Mouse (Mus musculus) left cerebral cortex, postnatal 25 days (tissue): ENCODE results near the gene Xirp1. TPM values are rescaled to one million over a fixed set of nuclear protein-coding genes. Genes with fewer than 3 reads are reported as not detected.
"Not testable (repeated sequence)": the region's sequence is repeated elsewhere in the genome, so short reads cannot be mapped to it uniquely, and the experiment has no call there.

Source experiments
- DNase-seq, 2 experiments: peaks; one replicate each; pipeline ENCODE4 v3.0.0; 2022; ENCODE audit warnings: low spot score in 2 of 2, mixed read lengths in 1 of 2
- intact Hi-C: fragments of 180-260 bp; cut with DNase I; formaldehyde crosslinking; loops from one replicate; pipeline ENCODE4 v1.15.1; 2025
- total RNA-seq, 2 experiments: library from RNA; stranded (reverse); gene quantifications; 2 replicates each; pipeline ENCODE4 v1.2.3; 2021

Gene Xirp1
- total RNA-seq, 2 experiments from 2014 or later: 0.11 TPM

GRCm38 (mm10) chr9:120024171-120024570 lies 773 bp upstream of the Xirp1 start:
- intact Hi-C loops: no loop called here
- DNase-seq: peak in 1 of 2 experiments; percentile 58

- DNase-seq: no peak
- intact Hi-C loops: no loop called here
Measured at GRCm38 (mm10) chr9:120021164-120021563, 2.2 kb downstream of the Xirp1 start.

DNA sequence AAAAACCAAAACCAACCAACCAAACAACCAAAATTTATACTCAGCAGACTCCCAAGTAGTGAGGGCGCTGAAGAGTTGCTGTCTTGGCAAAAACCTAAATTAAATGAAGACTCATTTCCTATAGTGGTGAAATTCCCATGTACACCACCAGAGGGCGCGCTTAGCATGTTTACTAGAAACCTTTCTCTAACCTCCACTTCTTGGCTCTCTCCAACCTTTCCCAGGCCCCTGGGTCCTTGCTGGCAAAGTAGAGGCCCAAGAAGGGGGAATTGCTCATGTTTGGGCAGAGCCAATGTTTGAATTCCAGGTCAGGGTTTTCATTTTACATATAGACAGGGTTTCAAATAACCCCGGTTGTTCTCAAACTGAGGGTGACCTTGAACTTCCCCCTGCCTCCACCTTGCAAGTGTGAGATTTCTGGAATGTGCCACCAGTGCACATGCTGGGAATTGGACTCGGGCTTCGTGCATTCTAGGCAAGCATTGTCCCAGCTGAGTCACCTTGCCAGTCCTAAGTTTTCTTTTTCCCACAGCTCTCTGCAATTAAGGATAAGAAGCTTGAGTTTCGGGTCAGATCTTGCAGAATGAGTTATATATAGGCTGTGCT lies 3.0 kb downstream of the Xirp1 start:
- intact Hi-C loops: no loop called here
- peak; percentile 67 to 82 for DNase-seq

- no peak for DNase-seq
- intact Hi-C loops: no loop called here
Measured at GRCm38 (mm10) chr9:120016956-120017355, 6.4 kb downstream of the Xirp1 start.

DNA sequence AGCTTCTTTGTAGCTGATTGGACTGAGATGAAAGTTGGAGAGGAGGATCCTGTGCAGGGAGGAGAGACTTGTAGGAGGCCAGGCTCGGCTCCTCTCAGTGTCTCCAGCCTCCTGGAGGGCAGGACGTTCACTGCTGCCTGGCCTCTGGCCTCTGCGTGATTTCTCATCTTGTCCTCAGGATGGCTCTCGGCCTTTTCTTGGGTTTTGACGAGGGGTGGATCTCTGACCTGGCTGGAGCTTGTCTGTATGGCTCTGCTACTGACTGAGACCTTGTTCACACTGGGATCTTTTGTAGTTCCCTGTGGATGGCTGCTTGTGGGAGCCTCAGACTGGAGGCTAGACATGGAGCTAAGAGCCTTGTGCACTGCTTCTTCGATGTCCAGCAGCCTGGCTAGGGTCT lies 8.6 kb downstream of the Xirp1 start:
- no peak for DNase-seq
- intact Hi-C loops: no loop called here

DNA sequence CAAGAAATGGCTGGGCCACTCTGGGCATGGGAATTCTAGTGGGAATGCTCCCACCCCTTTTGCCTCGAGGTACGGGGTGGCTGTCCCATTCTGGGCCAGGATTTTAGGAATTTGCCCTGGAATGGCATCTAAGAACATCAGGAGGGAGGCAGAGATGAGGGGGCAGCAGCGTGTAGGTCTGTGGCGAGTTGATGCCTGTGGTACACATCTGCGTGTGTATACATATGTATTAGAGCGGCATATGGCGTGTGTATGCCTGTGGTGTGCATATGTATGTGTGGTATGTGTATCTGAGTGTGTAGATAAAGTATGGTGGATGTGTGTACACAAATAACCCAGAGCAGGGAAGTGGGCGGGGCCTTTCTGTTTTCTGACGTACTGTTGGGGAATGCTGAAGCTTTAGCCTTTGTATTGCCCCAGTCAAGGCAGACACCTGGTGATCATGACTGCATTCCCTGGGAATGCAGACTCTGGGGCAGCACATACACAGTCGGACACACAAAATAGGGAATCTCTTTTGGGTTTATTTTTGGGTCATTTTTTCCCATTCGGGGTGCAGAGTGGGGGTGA lies 10.1 kb downstream of the Xirp1 start:
- intact Hi-C loops: no loop called here
- no peak for DNase-seq

DNA sequence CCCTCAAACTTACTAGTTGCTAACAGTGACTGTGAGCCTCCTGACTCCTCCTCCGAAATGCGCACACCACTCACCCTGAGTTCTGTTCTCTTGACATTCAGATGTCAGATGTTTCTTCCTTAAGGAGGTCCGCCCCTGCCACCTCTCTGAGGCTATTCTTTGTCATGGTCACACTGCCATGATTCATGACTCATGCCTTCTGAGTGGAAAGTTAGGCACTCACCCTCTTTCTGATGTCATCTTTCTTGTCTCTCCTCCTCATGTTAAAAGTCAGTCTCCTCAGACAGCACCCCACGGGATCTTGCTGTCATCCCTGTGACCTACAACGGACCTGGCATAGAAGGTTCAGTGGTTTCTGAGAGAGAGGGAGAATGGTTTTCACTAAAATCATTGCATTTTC lies 10.6 kb downstream of the Xirp1 start:
- intact Hi-C loops: no loop called here
- peak in 1 of 2 experiments; percentile 75 for DNase-seq

DNA sequence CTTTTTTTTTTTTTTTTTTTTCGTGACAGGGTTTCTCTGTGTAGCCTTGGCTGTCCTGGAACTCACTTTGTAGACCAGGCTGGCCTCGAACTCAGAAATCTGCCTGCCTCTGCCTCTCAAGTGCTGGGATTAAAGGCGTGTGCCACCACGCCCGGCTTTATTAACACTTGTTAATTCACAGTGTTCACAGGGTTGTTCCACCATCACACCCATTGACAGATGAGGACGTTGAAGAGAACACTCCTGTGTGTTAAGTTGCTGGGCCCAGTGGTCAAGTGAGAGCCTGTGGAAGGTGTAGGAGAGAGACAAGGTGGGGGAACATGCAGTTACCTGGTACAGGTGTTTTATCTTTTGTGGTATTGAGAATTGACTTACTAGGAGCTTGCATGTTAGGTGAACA lies 11.2 kb downstream of the Xirp1 start:
- intact Hi-C loops, DNase-seq: not testable (repeated sequence)

GRCm38 (mm10) chr9:120011533-120011932 lies 11.9 kb downstream of the Xirp1 start:
- intact Hi-C loops: loop anchor here (1.0 kb wide), 1 partner anchor 28 kb away; no protein-coding TSS in a partner anchor
- DNase-seq: peak; percentile 74 to 81

DNA sequence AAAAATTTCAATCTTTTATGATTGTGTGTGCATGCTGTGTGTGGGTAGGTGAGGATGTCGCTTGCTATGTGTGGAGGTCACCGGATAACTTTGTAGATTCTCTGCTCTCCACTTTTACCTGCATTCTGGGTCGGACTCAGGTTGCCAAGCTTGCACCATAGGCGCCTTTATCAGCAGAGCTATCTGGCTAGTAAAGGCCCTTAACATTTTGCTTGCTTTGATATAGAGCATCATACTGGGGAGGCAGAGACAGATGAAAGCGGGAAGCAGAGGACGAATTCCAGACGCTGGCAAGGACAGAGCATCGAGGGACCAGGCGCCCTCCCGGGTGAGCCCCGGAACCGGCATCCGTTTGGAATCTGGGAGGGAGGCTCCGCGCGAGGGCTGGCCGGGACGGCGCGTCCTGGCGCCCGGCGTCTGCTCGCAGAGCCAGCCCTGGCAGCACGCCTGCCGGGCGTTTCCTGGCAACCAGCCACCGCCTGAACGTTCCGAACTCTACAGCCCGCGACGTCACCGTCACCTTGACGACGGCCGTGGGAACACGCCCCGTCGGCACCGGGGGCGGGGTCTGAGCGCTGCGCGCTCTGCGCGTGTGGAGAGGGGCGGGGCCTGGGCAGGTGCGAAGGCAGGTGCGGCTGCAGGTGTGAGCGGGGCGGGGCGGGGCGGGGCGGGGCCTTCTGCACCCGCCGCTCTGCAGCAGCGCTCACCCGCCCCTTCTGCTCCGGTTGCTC lies 12.5 kb downstream of the Xirp1 start:
- intact Hi-C loops: loop anchor here (1.0 kb wide), 1 partner anchor 28 kb away; no protein-coding TSS in a partner anchor
- peak; percentile 97 to 99 for DNase-seq

GRCm38 (mm10) chr9:120009871-120010270 lies 13.5 kb downstream of the Xirp1 start:
- intact Hi-C loops: no loop called here
- DNase-seq: no peak

- intact Hi-C loops: no loop called here
- DNase-seq: peak in 1 of 2 experiments; percentile 53
Measured at GRCm38 (mm10) chr9:120009226-120009841, 14.1 kb downstream of the Xirp1 start.

DNA sequence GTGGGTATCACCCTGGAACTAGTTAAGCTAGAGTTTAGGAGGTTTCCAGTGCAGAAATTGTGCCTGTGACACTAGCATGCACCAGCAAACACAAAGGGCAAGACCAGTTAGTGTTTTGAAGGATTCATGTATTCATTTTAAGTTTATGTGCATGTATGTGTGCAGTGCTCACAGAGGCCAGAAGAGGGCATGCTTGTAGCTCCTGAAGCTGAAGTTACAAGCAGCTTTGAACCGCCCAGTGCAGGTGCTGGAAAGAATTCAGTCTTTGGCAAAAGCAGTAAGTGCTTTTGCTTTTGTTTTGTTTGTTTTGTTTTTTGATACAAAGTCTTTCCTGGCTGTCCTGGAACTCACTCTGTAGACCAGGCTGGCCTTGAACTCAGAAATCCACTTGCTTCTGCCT lies 15.6 kb downstream of the Xirp1 start:
- intact Hi-C loops: no loop called here
- no peak for DNase-seq

DNA sequence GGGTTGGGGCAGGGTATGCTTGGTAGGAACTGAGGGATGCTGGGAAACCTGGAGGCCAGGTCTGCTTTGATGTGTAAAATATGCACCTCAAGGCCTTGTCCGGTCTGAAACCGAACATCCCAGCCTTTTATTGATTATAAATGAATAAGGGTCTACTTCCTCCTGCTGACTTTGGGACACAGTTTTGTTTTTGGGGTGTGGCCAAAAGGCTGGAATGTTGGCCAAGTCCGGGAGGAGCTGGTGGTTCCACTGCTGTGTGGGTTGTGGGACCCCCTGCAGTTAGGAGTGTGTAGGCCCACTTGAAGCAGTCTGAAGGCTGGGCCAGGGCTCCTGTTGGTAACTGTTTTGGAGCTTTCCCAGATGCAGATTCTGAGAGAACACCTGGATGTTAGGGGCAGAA lies 17.5 kb downstream of the Xirp1 start:
- intact Hi-C loops: no loop called here
- DNase-seq: no peak

- intact Hi-C loops: no loop called here
- no peak for DNase-seq
Measured at GRCm38 (mm10) chr9:120002893-120003292, 20.5 kb downstream of the Xirp1 start.

- peak; percentile 52 to 89 for DNase-seq
- intact Hi-C loops: no loop called here
Measured at GRCm38 (mm10) chr9:120001945-120002725, 21.3 kb downstream of the Xirp1 start.

DNA sequence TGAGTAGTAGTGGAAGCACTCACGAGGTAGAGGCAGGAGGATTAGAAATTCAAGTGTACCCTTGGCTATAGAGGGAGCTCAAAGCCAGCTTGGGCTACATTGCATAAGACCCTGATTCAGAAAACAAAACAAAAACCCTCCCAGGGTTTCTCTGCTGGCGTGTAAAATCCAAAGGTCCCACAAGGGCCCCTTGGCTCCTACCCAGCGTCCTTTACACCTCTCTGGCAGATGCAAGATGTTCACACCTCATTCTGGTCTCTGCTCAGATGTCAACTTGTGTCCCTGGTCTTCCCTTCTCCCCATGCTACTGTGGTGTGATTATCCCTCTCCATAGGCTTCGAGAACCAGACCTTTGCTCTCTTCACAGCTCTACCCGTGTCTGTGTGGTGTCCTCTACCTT lies 22.6 kb downstream of the Xirp1 start:
- intact Hi-C loops: no loop called here
- DNase-seq: no peak

DNA sequence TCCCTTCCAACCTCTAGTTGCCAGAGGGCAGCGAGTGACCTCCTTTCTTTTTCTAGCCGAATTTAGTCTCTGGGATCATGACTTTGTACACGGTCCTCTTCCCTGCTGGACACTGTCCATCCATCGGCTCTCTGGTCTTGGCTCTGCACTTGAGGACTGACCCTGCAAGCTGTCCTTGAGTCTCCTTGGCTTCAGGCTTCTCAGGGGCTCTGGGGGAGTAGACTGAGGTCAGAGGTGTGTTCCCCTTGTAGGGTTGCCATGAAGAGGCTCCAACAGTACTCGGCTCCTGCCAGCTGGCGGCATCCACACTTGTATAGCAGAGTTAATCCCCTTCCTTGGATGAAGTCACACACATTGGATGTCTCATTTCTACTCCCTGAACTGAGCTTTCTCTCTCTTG lies 23.8 kb downstream of the Xirp1 start:
- intact Hi-C loops: no loop called here
- no peak for DNase-seq

GRCm38 (mm10) chr9:119998776-119999175 lies 24.6 kb downstream of the Xirp1 start:
- DNase-seq: no peak
- intact Hi-C loops: no loop called here

DNA sequence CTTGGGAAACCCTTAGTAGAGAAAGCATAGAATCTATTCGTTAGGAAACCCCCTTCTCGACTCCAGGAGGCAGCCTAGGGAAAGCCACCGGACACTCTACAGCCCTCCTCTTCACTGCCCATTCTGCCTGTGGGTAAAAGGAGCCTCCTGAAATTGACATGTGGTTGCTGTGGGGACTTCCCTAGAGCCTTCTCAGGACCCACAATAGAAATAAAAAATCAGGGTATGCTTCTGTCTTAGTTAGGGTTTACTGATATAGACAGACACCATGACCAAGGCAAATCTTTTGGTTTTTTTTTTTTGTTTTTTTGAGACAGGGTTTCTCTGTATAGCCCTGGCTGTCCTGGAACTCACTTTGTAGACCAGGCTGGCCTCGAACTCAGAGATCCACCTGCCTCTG lies 27.3 kb downstream of the Xirp1 start:
- intact Hi-C loops: no loop called here

More for the DNA sequence above, 27.3 kb downstream of the Xirp1 start:
- DNase-seq: no peak
